In genomic region chr13:40735416-40736106, GRCm38 (mm10) we compare ENCODE assay signal across 14 mouse cellular contexts. TPM values are rescaled to one million over a fixed set of nuclear protein-coding genes. Genes with fewer than 3 reads are reported as not detected.
DNase-seq lines count a peak whose midpoint lies in the region; ATAC-seq lines count a peak whose summit lies in the region.
"Had no signal": no experiment of that assay in that cellular context is flagged by ENCODE, and none has a peak within 500 bp of the region (broad histone marks: within the 10 kb centered on the region; RNA-seq: fewer than 3 reads in every experiment).

No protein-coding gene starts in this region.

- H3K9ac ChIP-seq in heart, embryonic 14.5 days (ENCODE audit: low read length) = no peak overlapping the region; the same call in 1 of the 2 replicates
- no peak overlapping the region for H3K9ac ChIP-seq in midbrain, embryonic 12.5 days (replicated peaks)
- H3K9ac ChIP-seq in midbrain, embryonic 14.5 days (replicated peaks; ENCODE audit: low read length) = no peak overlapping the region
- no peak overlapping the region for H3K9ac ChIP-seq in stomach, embryonic 16.5 days (ENCODE audit: low read length)
- H3K9ac ChIP-seq: forebrain, postnatal 0 days had no signal

- 12% methylated on average over 17 of the region's 17 CpGs for WGBS in heart, embryonic 14.5 days
- 3% methylated on average over 17 of the region's 17 CpGs for WGBS in midbrain, embryonic 12.5 days
- WGBS in midbrain, embryonic 14.5 days = 1% methylated on average over 17 of the region's 17 CpGs
- WGBS in limb, embryonic 10.5 days = 2% methylated on average over 17 of the region's 17 CpGs
- WGBS in stomach, embryonic 16.5 days = 14% methylated on average over 17 of the region's 17 CpGs

- H3K27me3 ChIP-seq in heart, embryonic 14.5 days (ENCODE audit: control insufficient read depth, insufficient read depth, low read length) = peaks cover 92% of the 10 kb centered on the region
- peaks cover 99% of the 10 kb centered on the region for H3K27me3 ChIP-seq in midbrain, embryonic 12.5 days
- H3K27me3 ChIP-seq in midbrain, embryonic 14.5 days (ENCODE audit: control insufficient read depth, insufficient read depth, low read length) = peaks cover 91% of the 10 kb centered on the region
- H3K27me3 ChIP-seq in limb, embryonic 10.5 days (ENCODE audit: low read depth, poor library complexity, severe bottlenecking) = peaks cover 99% of the 10 kb centered on the region
- peaks cover 93% of the 10 kb centered on the region for H3K27me3 ChIP-seq in stomach, embryonic 16.5 days (ENCODE audit: control insufficient read depth, insufficient read depth, low read length)
- H3K27me3 ChIP-seq: CH12.LX had no signal

- H3K4me1 ChIP-seq in heart, embryonic 14.5 days (ENCODE audit: control insufficient read depth in 2 of 2, insufficient read depth in 2 of 2, low read length in 2 of 2) = peaks cover under 1 to 23% of the 10 kb centered on the region in 2 experiments; a peak in 3 of 4 replicates
- peaks cover 19% of the 10 kb centered on the region for H3K4me1 ChIP-seq in midbrain, embryonic 12.5 days
- 0 out of 2 replicates have a peak, but pooled peaks cover 2% of the 10 kb centered on the region for H3K4me1 ChIP-seq in midbrain, embryonic 14.5 days (ENCODE audit: control insufficient read depth, insufficient read depth, low read length)
- H3K4me1 ChIP-seq in limb, embryonic 10.5 days = peaks cover 74% of the 10 kb centered on the region
- H3K4me1 ChIP-seq in stomach, embryonic 16.5 days (ENCODE audit: control insufficient read depth, insufficient read depth, low read length) = peaks cover 22% of the 10 kb centered on the region

- H3K27ac ChIP-seq in heart, embryonic 14.5 days (replicated peaks in 1 of 2; ENCODE audit: control insufficient read depth in 1 of 2, insufficient read depth in 1 of 2, low read depth in 2 of 2, low read length in 2 of 2) = no peak overlapping the region
- H3K27ac ChIP-seq in midbrain, embryonic 12.5 days (replicated peaks) = no peak overlapping the region
- no peak overlapping the region for H3K27ac ChIP-seq in midbrain, embryonic 14.5 days (replicated peaks; ENCODE audit: low read depth, low read length)
- peak overlapping the region; percentile 61 for H3K27ac ChIP-seq in limb, embryonic 10.5 days
- no peak overlapping the region for H3K27ac ChIP-seq in stomach, embryonic 16.5 days (ENCODE audit: low read length)
- H3K27ac ChIP-seq: macrophage had no signal

- no peak for DNase-seq in heart, adult 8-10 months (ENCODE audit: low spot score)
- DNase-seq in midbrain, embryonic 14.5 days = no peak
- DNase-seq in limb, embryonic 10.5 days (ENCODE audit: low spot score) = no peak
- no peak for DNase-seq in urinary bladder, postnatal 36 days (ENCODE audit: low spot score in 2 of 2)
- no peak for DNase-seq in frontal cortex, postnatal 25 days (ENCODE audit: low spot score in 2 of 2)
- DNase-seq: adrenal gland, adult 8-10 months; cerebellum, adult 9-10 months; forebrain, postnatal 0 days; thymus, adult 18-20 months had no signal

- H3K9me3 ChIP-seq in heart, embryonic 14.5 days (ENCODE audit: control insufficient read depth, low read length) = no peaks in the 10 kb centered on the region
- no peaks in the 10 kb centered on the region for H3K9me3 ChIP-seq in midbrain, embryonic 12.5 days
- H3K9me3 ChIP-seq in midbrain, embryonic 14.5 days (ENCODE audit: control insufficient read depth, low read length) = no peaks in the 10 kb centered on the region
- H3K9me3 ChIP-seq in limb, embryonic 10.5 days (replicated peaks) = no peaks in the 10 kb centered on the region
- H3K9me3 ChIP-seq in stomach, embryonic 16.5 days (replicated peaks; ENCODE audit: control insufficient read depth, low read length) = no peaks in the 10 kb centered on the region

- no peak for ATAC-seq in heart, embryonic 14.5 days (ENCODE audit: insufficient number of reproducible peaks, insufficient read depth, low FRiP score, low read depth)
- no peak for ATAC-seq in midbrain, embryonic 12.5 days (ENCODE audit: low FRiP score, low read depth)
- ATAC-seq in midbrain, embryonic 14.5 days (ENCODE audit: low FRiP score, low TSS enrichment) = no peak
- no peak for ATAC-seq in stomach, embryonic 16.5 days (ENCODE audit: insufficient read depth, low FRiP score)
- ATAC-seq: forebrain, postnatal 0 days had no signal

- H3K4me2 ChIP-seq in heart, embryonic 14.5 days (ENCODE audit: low read length) = peak overlapping the region; percentile 45
- 0 out of 2 replicates have a peak overlapping the region, but pooled peaks have one; percentile 7 for H3K4me2 ChIP-seq in midbrain, embryonic 12.5 days (replicated peaks)
- no peak overlapping the region for H3K4me2 ChIP-seq in midbrain, embryonic 14.5 days (ENCODE audit: low read length)
- H3K4me2 ChIP-seq in stomach, embryonic 16.5 days (ENCODE audit: low read depth, low read length) = no peak overlapping the region

- peak overlapping the region in 1 of 2 experiments; percentile 19; a peak in 2 of 4 replicates for H3K4me3 ChIP-seq in heart, embryonic 14.5 days (ENCODE audit: control insufficient read depth in 1 of 2, insufficient read depth in 1 of 2, low read depth in 1 of 2, low read length in 2 of 2)
- H3K4me3 ChIP-seq in midbrain, embryonic 12.5 days = 0 out of 2 replicates have a peak overlapping the region, but pooled peaks have one; percentile 3
- H3K4me3 ChIP-seq in midbrain, embryonic 14.5 days (replicated peaks; ENCODE audit: low read depth, low read length) = no peak overlapping the region
- H3K4me3 ChIP-seq in limb, embryonic 10.5 days = peak overlapping the region; percentile 38
- peak overlapping the region; percentile 21 for H3K4me3 ChIP-seq in stomach, embryonic 16.5 days (replicated peaks; ENCODE audit: low read length)

- no peaks in the 10 kb centered on the region for H3K36me3 ChIP-seq in heart, embryonic 14.5 days (ENCODE audit: control insufficient read depth, insufficient read depth, low read length)
- no peaks in the 10 kb centered on the region for H3K36me3 ChIP-seq in midbrain, embryonic 12.5 days
- H3K36me3 ChIP-seq in midbrain, embryonic 14.5 days (ENCODE audit: control insufficient read depth, insufficient read depth, low read length) = no peaks in the 10 kb centered on the region
- H3K36me3 ChIP-seq in limb, embryonic 10.5 days = no peaks in the 10 kb centered on the region
- no peaks in the 10 kb centered on the region for H3K36me3 ChIP-seq in stomach, embryonic 16.5 days (ENCODE audit: control insufficient read depth, insufficient read depth, low read length)

RNA-seq across cellular contexts. Expression of gene Tfap2a, which starts 2.6 kb away (rescaled TPM):
- 0.22 TPM in 1 of 2 replicates, not detected in the other for polyA plus RNA-seq in heart, embryonic 14.5 days (2014; fragmentation: Nextera tagmentation; extraction: Ambion mirVana)
- total RNA-seq in heart, adult 8-10 months (2022) = under 1 TPM in 3 of 4 experiments, not detected in 1; 0.09 to 0.19 (median 0.16) TPM
- 5.9 and 6.3 TPM in 2 replicates for polyA plus RNA-seq in midbrain, embryonic 12.5 days (2016; fragmentation: Nextera tagmentation; extraction: Ambion mirVana)
- 11.6 and 11.8 TPM in 2 replicates for polyA plus RNA-seq in midbrain, embryonic 14.5 days (2014; fragmentation: Nextera tagmentation; extraction: Ambion mirVana)
- polyA plus RNA-seq in limb, embryonic 10.5 days (2016; fragmentation: Nextera tagmentation; extraction: Ambion mirVana) = 6.7 and 6.9 TPM in 2 replicates
- 1.4 and 1.5 TPM in 2 replicates for polyA plus RNA-seq in stomach, embryonic 16.5 days (2015; fragmentation: Nextera tagmentation; extraction: Ambion mirVana)
- total RNA-seq: CH12.LX; forebrain, postnatal 0 days had no signal

Comparison
In these comparisons a context has a peak if more than half of its experiments do, and no peak if none do; other contexts are left out.
1. H3K4me2 ChIP-seq: peak in heart, embryonic 14.5 days (single experiment) and midbrain, embryonic 12.5 days (single experiment); none in midbrain, embryonic 14.5 days (single experiment) and stomach, embryonic 16.5 days (single experiment).